11 mouse cellular contexts compared by ENCODE assay signal in genomic region chr5:53598510-53598909, GRCm38 (mm10).
DNase-seq lines count a peak whose midpoint lies in the region; ATAC-seq and TF ChIP-seq lines count a peak whose summit lies in the region.
"Had no signal": no experiment of that assay in that cellular context is flagged by ENCODE, and none has a peak within 500 bp of the region (broad histone marks: within the 10 kb centered on the region; RNA-seq: fewer than 3 reads in every experiment).

No protein-coding gene starts in this region.

- ATAC-seq in kidney, postnatal 0 days (replicated peaks; ENCODE audit: low FRiP score, low read depth): no peak
- no peak for ATAC-seq in erythroid progenitor cell, adult 5-6 weeks (replicated peaks; ENCODE audit: low FRiP score, poor library complexity, severe bottlenecking)
- ATAC-seq: activated CD4-positive, CD25-positive, alpha-beta regulatory T cell, adult 4 months had no signal

- no peaks in the 10 kb centered on the region for H3K9me3 ChIP-seq in kidney, postnatal 0 days (replicated peaks; ENCODE audit: low read length)
- H3K9me3 ChIP-seq: hindbrain, embryonic 10.5 days; liver, embryonic 13.5 days had no signal

- DNase-seq in cerebellum, adult 9-10 months: peak; percentile 33
- no peak for DNase-seq in cerebellum, postnatal 4 days (ENCODE audit: low spot score in 2 of 2)
- DNase-seq in kidney, postnatal 0 days (ENCODE audit: low spot score): peak; percentile 65
- no peak for DNase-seq in kidney, adult 11 months
- DNase-seq in 3T3-L1 (ENCODE audit: low read depth, low spot score): peak; percentile 77
- DNase-seq in c-Kit-positive CD71-positive TER-119-positive erythroid progenitor cells, embryonic 14.5 days (ENCODE audit: low spot score): peak; percentile 18
- DNase-seq in yolk sac, embryonic 10.5 days (ENCODE audit: low spot score): no peak
- DNase-seq: liver, embryonic 13.5 days had no signal

- no peaks in the 10 kb centered on the region for H3K27me3 ChIP-seq in kidney, postnatal 0 days (ENCODE audit: insufficient read depth, low read length)
- H3K27me3 ChIP-seq: liver, embryonic 13.5 days had no signal

- H3K4me3 ChIP-seq in kidney, postnatal 0 days (replicated peaks; ENCODE audit: low read depth, low read length): no peak overlapping the region
- H3K4me3 ChIP-seq: hindbrain, embryonic 10.5 days; liver, embryonic 13.5 days had no signal

- no peak overlapping the region for H3K9ac ChIP-seq in kidney, postnatal 0 days (ENCODE audit: low read depth, low read length)
- H3K9ac ChIP-seq: liver, embryonic 13.5 days had no signal

- 0 out of 2 replicates have a peak, but pooled peaks cover 4% of the 10 kb centered on the region for H3K4me1 ChIP-seq in kidney, postnatal 0 days (replicated peaks; ENCODE audit: insufficient read depth, low read length)

- H3K27ac ChIP-seq in kidney, postnatal 0 days: no peak overlapping the region
- H3K27ac ChIP-seq: hindbrain, embryonic 10.5 days; liver, embryonic 13.5 days had no signal

- TF ChIP-seq CTCF in kidney, postnatal 0 days (IDR thresholded peaks at IDR 0.05; ENCODE audit: low read depth): peak; percentile 63

- no peak overlapping the region for H3K4me2 ChIP-seq in kidney, postnatal 0 days (ENCODE audit: low read length)
- H3K4me2 ChIP-seq: liver, embryonic 13.5 days had no signal

- H3K36me3 ChIP-seq in kidney, postnatal 0 days (ENCODE audit: insufficient read depth, low read length): no peaks in the 10 kb centered on the region
- H3K36me3 ChIP-seq: hindbrain, embryonic 10.5 days; liver, embryonic 13.5 days had no signal

Comparison
In these comparisons a context has a peak if more than half of its experiments do, and no peak if none do; other contexts are left out.
1. DNase-seq: peak in cerebellum, adult 9-10 months (single experiment), kidney, postnatal 0 days (single experiment), 3T3-L1 (single experiment) and c-Kit-positive CD71-positive TER-119-positive erythroid progenitor cells, embryonic 14.5 days (single experiment); none in cerebellum, postnatal 4 days (0 of 2), kidney, adult 11 months (single experiment) and yolk sac, embryonic 10.5 days (single experiment).